Mouse (Mus musculus) cerebellum, postnatal 10 days (tissue): ENCODE measurements around the gene Snu13.
A peak's percentile ranks its signal among the peaks of the same experiment; 100 is the strongest.

Experiments
- DNase-seq, 2 experiments: peaks; one replicate each; pipeline ENCODE4 v3.0.0; 2021; ENCODE audit warnings: mixed read lengths in 2 of 2

Snu13 gene

GRCm38 (mm10) chr15:82023965-82024635 lies 23.3 kb downstream of the Snu13 start:
- DNase-seq: no peak

- peak; percentile 19 to 24 for DNase-seq
Measured at GRCm38 (mm10) chr15:82022535-82023088, 24.8 kb downstream of the Snu13 start.

- no peak for DNase-seq
Measured at GRCm38 (mm10) chr15:82019288-82019687, 28.1 kb downstream of the Snu13 start.

- no peak for DNase-seq
Measured at GRCm38 (mm10) chr15:82017461-82017860, 29.9 kb downstream of the Snu13 start.

GRCm38 (mm10) chr15:82016830-82017229 lies 30.6 kb downstream of the Snu13 start:
- DNase-seq: no peak

GRCm38 (mm10) chr15:82016101-82016808 lies 31.1 kb downstream of the Snu13 start:
- DNase-seq: peak; percentile 100

GRCm38 (mm10) chr15:82015392-82016100 lies 31.9 kb downstream of the Snu13 start:
- DNase-seq: peak; percentile 61 to 76

GRCm38 (mm10) chr15:82014745-82015391 lies 32.5 kb downstream of the Snu13 start:
- DNase-seq: no peak

- no peak for DNase-seq
Measured at GRCm38 (mm10) chr15:82011947-82012346, 35.5 kb downstream of the Snu13 start.

- DNase-seq: no peak
Measured at GRCm38 (mm10) chr15:82004257-82004656, 43.1 kb downstream of the Snu13 start.

GRCm38 (mm10) chr15:81993992-81994391 lies 53.4 kb downstream of the Snu13 start:
- DNase-seq: no peak

- DNase-seq: peak in 1 of 2 experiments; percentile 20
Measured at GRCm38 (mm10) chr15:81990549-81990948, 56.8 kb downstream of the Snu13 start.
